Mouse (Mus musculus): ENCODE measurements at regions not wholly inside any gene's neighbourhood (a gene's known extent, or its start where the extent isn't known, plus 50 kb on each side); places are given as distances from the start of the nearest gene placed in this dataset.

DNA sequence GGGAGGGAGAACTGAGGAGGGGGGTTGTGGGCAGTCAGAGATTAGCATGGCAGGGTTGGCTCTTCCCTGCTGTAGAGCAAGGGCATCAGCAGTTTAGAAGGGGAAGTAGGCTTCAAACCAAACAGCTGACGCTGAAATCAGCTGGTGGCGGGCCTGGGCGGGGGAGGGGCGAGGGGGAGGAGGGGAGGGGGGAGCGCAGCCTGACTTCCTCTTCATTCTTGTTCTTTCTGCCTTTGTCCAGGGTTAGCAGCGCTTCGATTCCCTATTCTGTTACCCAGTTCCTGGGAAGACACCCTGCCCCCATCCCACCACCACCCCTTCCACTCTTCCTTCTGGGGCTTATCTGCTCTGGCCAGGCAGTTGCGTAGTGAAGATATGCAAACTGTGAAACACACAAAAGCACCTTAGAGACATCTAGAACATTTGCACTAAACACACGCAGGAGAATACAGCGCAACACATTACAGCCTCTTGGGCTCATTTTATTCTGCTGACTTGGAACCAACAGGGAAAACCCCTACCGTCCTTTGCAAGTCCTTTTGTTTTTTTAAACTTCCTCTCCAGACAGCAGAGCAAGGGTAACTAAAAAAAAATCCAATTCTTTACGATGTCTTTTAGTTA is 93.3 kb upstream of the Marcks start:
- peak; percentile 74 for DNase-seq (ENCODE audit: low spot score)

DNA sequence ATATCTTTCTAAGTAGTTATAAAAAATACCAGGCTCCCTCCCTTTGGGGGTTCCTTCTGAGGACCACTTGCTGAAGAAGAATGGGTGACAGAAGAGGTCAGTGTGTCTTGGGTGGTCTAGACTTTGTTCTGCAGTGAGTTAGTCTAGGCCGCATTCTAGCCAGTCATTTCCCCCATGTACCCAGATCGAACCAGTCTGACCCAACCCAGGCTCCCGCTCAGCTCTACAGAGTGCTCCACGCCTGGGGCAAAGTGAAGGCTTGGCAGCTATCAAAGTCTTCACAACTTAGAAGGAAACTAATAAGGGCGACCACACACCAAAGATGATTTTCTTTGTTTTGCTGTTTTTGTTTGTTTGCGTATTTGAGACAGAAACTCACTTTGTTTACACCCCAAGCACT is 92.4 kb upstream of the Marcks start:
- DNase-seq (ENCODE audit: low spot score) = no peak

GRCm38 (mm10) chr10:37227889-37228288 is 89.2 kb upstream of the Marcks start:
- DNase-seq (ENCODE audit: low spot score) = no peak

DNA sequence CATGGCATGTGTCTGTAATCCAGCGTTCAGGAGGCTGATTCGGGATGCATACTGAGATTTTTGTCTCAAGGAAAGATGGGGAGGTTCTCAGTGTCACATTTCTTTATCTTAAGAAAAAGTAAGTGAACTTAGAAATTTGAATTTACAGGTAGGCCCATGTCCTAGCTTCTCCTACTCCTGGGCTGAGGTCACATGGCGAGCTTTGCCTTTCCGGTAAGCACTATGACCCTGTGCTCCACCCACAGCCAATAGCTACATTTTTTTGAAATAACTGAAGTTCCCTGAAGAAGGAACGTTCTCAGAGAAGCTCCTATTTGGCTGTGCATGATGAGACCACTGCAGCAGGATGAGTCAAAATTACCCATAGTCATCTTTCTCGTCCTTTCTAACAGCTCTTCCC is 83.0 kb upstream of the Marcks start:
- no peak for DNase-seq (ENCODE audit: low spot score)

GRCm38 (mm10) chr10:37220434-37220833 is 81.7 kb upstream of the Marcks start:
- DNase-seq (ENCODE audit: low spot score) = no peak

- DNase-seq (ENCODE audit: low spot score) = no peak
Measured at GRCm38 (mm10) chr10:37219936-37220335, 81.2 kb upstream of the Marcks start.

- no peak for DNase-seq (ENCODE audit: low spot score)
Measured at GRCm38 (mm10) chr10:37219381-37219780, 80.7 kb upstream of the Marcks start.

GRCm38 (mm10) chr10:37214656-37215055 is 75.9 kb upstream of the Marcks start:
- no peak for DNase-seq (ENCODE audit: low spot score)

DNA sequence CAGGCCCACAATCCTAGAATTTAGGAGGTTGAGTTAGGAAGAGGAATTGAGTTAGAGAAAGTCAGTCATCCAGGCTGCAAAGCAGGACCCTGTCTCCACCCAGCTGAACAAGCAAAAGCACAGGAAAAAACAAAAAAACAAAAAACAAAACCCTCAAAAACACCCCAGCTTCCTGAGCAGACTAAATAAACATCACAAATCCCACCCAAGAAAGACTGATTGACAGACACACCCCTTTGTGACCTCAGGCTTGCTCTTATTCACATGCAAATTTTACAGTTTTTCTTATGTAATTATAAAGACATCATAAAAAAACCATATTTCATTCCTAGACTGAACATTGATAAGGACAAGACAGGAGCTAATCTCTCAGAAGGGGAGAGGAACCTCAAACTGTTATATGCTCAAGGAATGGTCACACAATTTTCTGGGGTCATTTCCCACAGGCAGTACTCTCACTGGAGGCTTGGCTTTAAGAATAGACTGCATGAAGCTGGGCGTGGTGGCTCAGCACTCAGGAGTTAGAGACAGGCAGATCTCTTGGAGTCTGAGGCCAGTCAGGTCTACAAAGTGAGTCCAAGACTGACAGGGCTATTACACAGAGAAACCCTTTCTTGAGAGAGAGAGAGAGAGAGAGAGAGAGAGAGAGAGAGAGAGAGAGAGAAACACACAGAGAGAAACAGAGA is 73.8 kb upstream of the Marcks start:
- no peak for DNase-seq (ENCODE audit: low spot score)

- DNase-seq (ENCODE audit: low spot score) = no peak
Measured at GRCm38 (mm10) chr10:37211305-37211704, 72.6 kb upstream of the Marcks start.

- DNase-seq (ENCODE audit: low spot score) = no peak
Measured at GRCm38 (mm10) chr10:37210223-37210622, 71.5 kb upstream of the Marcks start.

- no peak for DNase-seq (ENCODE audit: low spot score)
Measured at GRCm38 (mm10) chr10:37206986-37207385, 68.3 kb upstream of the Marcks start.

GRCm38 (mm10) chr10:37206546-37206945 is 67.8 kb upstream of the Marcks start:
- DNase-seq (ENCODE audit: low spot score) = no peak

GRCm38 (mm10) chr10:37203709-37204108 is 65.0 kb upstream of the Marcks start:
- DNase-seq (ENCODE audit: low spot score) = no peak

DNA sequence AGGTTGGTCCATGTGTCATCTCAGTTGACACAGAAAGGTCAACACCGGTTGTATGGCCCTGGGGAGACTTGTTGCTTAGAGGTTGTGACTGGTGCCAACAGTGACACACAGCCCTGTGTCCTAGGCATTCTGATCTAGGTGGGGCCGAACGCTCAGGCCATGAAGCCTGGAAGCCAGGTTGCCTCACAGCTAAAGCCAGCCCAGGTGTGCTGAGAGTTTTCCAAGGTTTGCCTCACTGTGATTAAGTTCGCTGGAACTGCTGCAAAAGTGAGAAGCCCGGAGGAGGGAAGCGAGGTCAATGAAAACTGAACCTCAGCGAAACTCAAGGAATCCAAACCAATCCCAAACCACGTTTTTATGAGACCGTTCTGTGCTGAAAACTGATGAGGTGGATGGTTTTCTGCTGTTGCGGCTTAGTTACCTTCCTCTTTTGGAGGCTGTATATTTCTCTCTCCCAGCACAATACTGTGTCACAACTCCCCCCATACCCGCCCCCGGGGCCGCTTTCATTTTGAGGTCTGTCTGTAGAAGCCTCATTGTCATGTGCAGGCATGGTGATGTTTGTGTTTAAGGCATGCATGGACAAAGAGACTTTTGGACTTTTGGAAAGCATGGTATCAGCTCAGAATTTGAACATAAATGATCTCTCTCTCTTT is 56.2 kb upstream of the Marcks start:
- DNase-seq (ENCODE audit: low spot score) = peak; percentile 58

GRCm38 (mm10) chr10:37194131-37194797 is 55.5 kb upstream of the Marcks start:
- DNase-seq (ENCODE audit: low spot score) = no peak

DNA sequence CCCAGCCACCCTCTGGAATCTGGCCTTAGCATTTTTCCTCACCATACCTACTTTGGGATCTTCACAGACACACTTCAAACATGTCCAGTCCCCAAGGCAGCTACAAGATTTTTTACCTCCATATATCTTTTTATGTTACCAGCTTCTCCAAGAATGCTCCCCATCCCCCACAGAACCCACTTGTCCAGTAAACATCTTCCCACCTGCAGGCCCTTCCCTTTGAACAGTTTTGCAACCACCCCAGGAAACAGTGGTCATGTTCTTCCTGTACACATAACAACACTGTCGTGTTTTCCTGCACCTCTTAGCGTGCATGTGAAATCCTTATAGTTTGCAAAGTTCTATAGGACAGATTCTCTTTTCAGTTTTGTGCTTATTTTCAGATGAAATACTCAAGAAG is 53.9 kb upstream of the Marcks start:
- DNase-seq (ENCODE audit: low spot score) = peak; percentile 64

DNA sequence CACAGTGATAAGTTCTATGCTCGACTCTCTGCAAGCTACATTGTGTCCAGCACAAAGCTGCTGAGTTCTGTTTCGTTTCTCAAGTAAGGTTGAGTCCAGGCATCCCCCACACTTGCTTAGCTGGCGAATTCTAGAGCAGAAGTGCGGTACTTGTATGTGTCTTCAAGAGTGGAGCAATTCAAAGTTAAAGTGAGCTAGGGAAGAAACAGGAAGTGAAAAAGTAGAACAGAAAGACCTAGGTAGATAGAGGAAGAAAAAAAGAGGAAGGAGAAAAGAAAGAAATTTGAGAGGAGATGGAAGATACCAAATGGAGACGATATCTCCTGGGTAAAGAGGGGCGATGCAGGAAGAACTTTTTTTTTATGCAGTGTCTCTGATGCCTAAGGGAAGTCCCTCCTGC is 51.4 kb upstream of the Marcks start:
- no peak for DNase-seq (ENCODE audit: low spot score)
